Mouse (Mus musculus): ENCODE results near the gene Sufu.
A peak's percentile ranks its signal among the peaks of the same experiment; 100 is the strongest.

The Sufu gene

DNA sequence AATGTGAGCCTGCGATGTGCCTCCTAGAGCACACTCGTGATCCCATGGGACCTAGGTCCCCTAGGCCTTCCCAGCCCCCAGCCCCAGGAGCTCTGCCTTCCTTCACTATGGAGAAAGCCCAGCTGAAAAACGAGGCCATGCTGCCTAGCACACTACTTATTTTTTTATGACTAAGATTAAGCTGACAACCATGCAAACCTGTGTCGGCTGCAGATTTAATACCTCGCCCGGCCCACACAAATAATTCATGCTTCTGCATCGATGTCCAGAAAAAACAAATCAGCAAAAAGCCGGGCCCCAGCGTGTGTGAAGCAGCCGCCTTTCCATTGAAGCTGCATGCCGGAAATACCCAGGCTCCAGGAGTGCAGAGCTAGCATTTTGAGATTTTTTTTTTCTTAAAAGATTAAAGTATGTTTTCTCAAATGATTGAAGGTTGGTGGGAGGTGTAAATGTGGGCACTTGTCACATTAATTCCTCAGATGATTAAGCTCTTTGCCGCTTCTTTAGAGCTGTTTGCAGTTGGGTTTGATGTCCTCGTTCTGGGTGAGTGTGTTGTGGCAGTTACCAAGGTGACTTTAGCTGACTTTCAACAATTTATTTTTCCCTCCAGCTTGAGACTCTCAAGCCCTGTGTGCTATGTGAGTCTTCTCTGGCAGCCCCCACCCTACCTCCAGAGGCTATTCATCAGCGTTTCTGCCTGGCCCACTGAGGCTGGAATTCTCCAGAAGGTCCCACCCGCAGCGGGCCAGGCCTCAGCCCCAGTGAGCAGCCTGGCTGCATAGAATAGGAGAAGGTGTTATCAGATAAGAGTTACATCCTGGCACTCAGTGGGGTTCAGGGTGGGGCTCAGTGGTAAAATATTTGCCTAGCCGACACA is 73.9 kb downstream of the Sufu start:
- no peak for DNase-seq

DNA sequence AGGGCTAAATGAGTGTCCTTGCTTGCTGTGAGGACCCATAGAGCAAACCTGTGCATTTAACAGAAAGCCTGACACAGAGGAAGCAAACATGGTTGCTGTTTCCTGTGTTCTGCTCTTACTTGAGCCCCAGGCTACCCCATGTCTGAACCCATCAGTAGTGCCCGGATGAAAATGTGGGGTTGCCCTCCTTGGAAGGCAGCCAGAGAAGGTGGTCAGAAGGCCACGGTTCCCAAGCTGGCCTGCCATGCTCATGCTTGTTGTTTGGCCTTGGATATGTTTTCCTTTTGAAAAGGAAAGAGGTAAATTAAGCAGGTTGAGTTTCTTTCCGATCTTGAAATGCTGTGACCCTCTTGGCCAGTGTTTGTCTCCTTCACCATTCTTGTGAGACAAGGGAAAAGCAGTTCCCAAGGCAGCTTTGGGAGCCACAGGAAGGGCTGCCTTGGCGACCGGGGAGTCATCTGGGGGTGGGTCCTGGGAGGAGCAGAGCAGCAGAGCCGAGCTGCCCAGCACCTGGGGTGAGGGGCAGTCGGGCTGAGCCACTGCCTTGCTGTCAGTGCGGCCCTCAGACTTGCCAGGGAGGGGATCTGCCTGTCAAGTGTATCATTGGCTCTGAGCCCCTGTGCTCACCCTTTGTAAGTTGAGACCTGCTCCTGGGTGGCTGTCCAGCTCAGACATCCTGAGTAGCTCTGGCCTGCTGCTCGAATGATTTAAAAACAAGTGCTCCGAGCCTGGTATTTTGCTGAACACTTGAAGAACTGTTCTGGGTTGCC is 74.8 kb downstream of the Sufu start:
- no peak for DNase-seq

DNA sequence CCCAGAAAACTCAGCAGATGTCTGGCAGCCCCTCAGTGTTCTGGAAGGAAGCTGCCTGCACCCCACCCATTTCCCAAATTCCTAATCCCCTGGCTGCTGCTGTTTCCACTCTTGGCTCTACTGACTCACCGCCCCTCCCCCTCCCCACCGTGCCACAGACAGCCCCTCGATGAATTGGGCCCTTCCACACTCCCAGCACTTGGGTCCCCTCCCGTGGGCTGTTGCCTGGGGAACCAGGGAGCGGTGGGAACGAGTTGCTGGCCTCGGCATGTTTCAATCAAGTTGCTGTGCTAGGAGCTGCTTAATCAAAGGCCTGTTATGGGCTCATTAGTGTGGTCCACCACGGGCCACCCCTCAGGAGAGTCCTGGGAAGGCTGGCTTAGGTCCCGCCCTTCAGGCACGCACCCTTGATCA is 80.7 kb downstream of the Sufu start:
- no peak for DNase-seq

DNA sequence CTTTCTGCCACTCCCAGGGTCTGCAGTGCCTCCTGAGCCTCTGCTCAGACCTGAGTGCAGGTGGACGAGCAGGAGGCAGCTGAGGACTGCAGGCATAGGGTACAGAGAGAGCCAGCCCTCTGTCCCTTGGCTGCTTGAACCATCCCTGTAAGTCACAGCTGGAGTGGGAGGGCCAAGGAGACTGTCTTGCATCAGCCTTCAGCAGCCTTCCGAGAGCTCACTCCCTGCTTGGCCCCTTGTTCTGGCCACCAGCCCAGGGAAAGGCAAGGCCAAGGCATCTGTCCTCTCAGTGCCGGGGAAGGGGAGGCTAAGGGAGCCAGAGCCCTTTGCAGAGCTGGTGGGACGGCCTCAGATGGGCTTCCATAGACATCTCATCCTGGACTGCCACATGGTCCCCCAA is 81.5 kb downstream of the Sufu start:
- DNase-seq, result no peak

DNA sequence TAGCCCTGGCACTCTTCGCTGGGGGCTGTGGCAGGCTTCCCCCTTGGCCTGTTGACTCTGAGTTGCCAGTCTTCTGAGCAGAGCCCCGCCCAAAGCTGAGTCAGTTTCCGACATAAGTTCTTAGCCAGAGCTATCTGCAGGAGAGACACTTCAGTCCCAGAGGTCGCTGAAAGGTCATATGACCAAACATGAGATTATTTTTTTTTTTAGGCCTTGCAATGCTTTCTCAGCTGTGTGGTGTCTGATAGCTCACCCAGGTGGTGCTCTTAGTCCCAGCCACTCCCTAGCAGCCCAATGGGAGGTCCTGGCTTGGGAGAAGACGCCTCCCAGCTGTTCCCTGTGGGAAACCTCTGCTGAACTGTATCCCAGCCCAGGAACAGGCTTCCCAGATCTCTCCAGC is 82.1 kb downstream of the Sufu start:
- DNase-seq, result no peak

DNA sequence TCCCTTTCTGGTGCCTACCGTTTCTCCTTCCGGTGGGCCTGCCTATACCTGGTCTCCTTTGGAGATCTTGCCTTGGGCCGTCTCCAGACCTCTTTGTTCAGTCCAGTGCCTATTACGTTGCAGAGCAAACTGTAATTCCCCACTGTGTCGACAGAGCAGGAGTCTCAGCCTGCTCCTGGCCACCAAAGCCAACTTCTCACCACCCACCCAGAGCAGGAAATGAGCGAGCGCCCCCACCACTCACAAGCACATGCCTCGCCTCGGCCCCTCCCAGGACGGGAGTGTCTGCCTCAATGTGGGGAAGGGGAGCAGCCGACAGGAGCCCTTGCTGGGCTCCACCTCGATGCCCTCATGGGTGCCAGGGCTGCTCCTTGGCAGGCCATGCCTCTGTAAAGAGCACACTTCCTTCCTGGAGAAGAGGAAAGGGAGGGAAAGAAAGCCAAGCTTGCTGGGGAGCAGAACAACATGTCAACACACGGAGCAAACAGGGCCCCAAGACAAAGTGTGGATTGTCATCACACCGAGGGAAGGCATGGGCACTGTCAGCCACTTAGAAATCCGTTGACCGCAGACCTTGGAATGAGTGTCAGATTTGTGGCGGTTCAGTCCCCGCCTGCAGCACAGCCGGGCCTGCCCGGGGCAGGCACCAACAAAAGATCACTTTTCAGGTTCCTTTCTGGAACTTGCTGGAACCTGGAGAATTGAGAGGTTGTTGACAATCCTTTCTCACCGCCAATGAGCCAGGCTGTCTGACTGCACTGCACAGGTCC is 82.8 kb downstream of the Sufu start:
- DNase-seq, result no peak

DNA sequence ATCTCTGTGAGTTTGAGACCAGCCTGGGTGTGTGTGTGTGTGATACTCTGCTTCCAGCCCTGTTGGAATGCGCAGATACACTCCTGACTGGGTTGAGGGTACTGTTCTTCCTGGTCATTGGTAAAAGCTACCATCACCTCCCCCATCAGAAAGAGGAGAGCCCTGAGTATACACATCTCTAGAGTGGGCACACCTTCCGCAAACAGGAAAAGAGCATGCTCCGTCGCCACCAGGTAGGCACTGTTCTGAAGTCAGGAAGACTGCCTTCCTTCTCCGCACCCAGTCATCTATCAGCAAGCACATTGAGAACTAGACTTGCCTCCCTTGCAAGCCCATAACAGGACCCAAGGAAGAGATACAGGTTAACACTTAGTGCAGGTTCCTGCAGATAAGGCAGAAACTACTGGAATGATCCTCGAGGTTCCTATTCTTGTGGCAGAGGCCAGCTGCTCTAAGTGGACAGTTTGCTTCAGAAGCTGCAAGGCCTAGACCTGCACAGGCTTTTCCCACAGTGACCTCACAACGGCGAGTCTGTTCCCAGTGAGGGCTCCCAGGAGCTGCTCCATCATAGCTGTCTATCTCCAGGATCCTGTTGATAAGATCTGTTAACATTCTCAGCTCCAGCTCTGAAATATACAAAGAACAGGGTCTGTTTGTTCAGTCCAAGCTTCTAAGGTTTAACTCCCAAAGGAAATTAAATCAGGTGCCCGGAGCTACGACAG is 84.1 kb downstream of the Sufu start:
- no peak for DNase-seq

DNA sequence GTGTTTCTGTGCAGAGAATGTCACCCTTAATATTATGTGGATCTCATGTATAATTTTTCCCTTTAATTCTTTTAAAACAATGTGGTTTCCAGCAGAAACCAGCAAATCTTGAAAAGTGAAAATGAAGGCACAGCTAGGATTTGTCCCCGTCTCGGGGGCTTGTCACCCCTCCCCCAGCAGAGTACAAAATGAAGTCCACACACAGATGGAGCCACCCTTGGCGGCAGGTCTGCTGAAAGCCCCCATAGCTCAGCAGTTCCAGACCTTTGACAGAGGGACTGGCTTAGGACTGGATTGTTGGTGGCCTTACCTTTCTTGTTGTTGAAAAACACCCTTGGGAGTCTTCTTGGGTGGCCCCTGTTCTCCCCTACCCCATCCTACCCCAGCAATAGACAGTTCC is 84.7 kb downstream of the Sufu start:
- DNase-seq, result no peak

DNA sequence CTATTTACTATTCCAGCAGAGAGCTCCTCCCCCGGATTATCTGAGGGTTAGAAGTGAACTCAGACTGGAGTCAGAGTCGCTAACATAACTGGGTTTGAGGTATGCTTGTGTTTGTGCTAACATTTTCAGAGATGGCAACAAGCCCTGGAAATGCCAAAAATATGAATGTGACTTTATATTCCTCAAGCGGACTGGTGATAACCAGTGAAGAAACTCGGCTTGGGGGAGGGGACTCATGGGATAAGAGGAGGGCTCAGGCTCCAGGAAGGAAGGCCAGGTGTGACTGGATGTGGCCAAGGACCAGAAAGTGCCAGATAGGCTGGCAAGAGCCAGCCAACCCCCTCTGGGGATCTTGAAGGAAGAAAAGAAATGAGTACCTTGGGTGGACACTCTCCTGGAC is 85.1 kb downstream of the Sufu start:
- DNase-seq, result no peak

DNA sequence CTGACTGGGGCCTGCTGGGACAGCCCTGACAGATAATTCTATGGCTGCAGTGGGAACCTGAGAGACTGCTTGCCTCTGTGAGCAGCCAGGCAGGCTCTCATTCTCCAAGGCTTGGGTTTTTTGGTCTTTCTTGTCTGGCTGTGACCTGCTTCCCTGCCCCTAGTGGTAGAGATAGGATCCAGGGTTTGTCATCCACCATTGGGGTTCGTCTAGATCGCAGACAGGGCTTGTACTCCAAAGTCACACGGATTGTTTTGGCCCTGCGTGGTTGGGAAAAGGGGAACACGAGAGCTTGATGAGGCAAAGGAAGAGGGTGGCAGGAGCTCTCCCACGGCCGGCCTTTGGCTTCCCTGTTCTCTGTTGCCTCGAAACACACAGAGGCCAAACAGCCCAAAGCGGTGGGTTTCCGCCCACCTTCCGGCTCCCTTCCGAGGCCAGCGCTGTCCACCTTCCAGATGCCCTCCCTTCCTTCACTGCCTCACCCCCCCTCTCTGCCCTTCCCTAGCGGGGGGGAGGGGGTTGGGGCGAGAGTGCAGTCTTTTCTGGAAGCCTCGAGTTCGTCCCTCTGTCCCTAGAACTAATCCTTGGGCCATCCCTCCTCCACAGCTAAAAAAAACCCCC is 86.3 kb downstream of the Sufu start:
- peak; percentile 36 for DNase-seq

DNA sequence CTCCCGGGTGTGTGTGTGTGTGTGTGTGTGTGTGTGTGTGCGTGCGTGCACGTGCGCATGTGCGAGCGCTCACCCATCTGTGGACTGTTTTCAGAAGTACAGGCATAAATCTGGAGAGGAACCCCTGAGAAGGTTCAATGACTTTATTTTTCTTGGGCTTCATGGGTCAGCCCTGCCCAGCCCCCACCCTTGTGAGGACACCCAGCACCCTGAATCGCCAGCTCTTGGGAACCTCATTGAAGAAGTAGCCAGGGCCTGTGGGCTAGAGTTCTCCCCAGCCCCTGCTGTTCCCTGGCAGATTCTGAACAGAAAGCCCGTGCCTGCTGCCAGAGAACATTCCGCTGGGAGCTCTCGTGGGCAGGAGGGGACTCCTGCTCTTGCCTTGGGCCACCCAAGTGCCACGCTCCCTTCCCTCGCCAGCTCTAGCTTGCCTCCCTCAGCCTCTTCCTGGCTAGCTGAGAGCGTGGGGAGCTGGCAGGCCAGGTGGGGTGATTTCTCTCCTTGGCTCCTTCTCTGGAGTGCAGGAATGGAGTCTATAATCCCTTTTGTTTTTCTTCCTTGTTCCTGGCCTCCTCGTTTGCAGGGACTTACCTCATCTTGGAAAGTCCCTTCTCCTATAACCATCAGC is 87.1 kb downstream of the Sufu start:
- peak; percentile 44 for DNase-seq

DNA sequence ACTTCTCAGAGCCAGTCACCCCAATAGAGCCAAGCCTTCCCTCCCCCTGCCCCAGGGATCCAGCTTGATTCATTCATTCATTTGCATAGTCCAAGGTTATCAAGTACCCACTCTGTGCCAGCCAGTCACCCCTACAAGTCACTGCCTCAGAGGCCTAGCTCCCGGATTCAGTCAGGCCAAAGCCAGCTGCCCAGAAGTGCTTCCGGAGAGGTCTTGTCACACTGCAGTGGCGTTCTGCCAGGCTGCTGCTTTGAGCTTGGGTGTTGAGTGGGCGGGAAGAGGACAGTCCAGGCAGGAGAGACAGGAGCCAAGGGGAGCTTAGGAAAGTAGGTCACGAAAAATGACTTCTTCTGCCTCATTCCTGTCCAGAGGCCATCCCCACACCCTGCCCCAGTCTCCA is 87.8 kb downstream of the Sufu start:
- DNase-seq, result peak; percentile 59

DNA sequence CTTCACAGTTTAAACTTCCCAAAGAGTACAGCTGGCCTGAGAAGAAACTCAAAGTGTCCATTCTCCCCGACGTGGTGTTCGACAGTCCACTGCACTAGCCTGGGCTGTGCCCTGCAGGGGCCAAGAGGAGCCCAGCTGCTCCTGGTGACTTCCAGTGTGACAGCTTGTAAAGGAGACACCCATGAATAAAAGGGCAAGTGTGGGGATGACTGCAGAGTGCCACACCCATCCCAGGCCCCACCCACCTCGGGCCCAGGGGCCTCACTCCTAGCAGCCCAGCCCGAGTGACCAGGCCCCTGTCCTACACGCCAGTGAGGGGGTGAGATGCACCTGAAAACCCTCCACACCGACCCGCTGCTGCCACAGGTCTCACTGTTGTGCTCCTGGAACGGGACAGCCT is 89.2 kb downstream of the Sufu start:
- no peak for DNase-seq

DNA sequence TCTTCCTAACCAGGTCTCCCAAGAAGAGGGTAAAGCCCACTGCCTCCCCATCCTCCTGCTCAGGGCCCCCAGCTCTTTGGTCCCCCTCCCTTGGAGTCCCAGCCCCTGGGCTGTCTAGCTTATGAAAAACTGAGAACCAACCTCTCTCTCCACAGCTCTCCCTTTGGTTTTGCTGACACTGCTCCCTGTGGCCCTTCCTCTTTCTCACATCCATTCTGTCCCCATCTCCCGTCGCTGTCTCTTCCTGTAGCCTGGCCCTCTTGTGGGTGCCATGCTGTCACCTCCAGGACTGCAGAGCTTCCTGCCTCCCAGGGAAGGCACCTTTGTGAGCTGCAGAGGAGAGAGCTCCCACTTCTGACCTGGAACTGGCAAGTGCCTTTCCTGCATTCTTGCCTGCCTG is 90.0 kb downstream of the Sufu start:
- DNase-seq, result no peak

DNA sequence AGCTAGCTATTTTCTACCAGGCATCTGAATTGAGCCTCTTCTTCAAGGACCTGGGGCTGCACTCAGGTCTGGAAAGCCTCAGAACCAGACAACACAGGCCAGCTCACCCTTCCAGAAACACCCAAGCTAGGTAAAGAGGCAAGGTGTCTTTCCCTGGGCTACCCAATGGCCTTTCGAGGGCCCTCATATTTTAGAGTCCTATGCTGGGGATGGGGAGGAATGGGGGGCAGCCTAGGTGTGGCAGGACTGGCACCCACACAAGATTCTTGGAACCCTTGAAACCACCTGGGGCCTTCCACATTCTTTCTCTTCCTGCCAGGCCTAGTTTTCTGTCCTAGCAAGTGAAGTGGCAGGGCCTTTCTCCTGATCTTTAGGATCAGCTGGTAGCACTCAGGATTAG is 92.8 kb downstream of the Sufu start:
- DNase-seq, result no peak

DNA sequence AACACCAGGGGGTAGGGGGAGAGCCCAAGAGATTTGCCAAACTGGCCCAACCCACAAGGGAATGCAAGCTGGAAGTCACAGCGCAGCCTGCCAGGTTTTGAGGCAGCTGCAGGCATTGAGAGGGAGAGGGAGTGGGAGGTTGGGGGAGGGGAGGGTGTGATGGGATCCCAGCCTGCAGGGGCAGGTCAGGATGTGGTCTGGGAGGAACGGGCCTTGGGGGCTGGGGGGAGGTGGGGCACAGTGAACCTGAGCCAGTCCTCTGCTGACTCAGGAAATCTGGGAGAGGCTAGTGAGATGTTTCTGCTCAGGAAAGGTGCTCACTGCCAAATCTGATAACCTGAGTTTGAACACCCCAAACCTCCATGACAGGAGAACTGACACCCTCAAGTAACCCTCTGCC is 93.9 kb downstream of the Sufu start:
- no peak for DNase-seq

DNA sequence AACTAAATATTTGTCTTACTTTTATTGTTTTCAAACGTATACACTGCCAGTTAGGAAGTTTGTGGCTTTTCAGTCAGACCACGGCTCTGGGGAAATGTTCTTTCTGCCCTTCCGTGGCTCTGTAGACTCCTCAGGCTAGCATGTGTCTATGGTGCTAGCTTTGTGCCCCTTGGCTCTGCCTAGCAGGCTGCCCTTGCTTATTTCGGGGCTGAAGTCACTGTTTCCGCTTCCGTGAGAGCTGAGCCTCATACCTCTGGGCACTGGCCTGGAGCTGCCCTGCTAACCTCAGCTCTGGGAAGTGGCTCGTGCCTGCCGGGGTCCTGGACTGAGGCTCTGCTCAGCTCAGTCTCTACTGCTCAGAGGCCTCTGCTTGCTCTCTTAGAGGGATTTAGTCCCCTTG is 98.4 kb downstream of the Sufu start:
- no peak for DNase-seq

DNA sequence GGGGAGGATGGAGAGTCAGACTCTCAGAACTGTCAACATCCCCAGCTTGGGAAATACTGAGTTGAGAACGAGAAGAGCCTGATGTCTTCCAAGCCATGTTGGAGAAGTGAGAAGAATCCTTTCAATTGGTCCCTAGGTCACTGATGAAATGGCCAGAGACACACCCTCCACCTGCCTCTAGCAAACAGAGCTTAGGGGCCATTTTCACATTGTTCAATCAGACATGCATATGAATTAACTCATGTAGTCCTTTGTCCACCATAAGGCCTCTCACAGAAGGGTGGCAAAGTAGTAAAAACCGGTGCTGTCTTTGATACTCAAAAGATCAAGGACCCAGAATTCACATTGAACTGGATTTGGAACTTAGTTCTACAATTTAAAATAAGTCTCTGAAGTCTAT is 100.5 kb downstream of the Sufu start:
- no peak for DNase-seq

DNA sequence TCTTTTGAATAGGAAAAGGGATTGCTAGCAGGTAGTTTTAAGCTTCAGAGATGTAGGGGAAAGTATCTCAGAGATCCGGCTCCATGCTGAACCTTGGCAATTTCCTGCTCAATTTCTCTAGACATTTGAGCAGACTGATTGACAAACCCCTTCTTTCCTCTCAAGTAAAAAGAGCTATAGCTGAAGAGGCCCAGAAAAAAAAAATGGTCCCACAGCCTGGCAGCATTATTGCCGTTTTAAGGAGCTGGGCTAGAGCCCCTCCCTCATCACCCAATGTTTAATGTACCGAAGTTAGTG is 102.8 kb downstream of the Sufu start:
- DNase-seq, result no peak

DNA sequence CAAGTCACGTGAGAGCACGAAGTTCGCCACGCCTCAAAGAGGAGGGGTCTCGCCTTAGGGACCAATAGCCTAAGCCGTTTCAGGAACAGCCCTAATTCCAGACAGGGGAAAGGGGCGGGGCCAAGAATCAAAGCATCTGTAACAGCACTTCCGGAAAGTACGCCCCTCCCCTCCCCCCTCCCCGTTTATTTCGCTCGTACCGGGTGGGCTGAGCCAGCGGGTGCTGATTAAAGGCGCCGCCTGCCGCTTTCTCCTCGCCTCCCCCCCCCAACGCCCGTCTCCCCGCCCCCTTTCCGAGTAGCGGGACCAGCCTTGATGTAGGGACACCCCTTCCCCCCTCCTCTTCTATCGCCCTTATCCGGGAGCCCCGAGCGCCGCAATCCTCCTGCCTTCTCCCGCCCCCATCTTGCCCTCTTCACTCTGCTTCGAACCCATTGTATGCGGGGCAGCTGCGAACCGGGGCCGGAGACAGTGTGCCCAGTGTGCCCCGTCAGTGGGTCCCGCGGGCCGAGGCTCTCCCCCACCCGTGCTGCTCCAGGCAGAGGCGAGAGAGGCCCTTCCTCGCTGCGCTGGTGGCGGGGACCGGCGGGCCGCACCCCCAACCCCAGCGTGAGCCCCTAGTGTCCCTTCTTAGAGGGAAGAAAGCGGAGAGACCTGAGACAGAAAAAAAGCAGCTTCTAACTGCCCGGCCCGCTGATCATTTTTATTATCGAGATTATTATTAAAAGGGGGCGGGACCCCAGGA is 103.3 kb downstream of the Sufu start:
- DNase-seq, result peak; percentile 99

DNA sequence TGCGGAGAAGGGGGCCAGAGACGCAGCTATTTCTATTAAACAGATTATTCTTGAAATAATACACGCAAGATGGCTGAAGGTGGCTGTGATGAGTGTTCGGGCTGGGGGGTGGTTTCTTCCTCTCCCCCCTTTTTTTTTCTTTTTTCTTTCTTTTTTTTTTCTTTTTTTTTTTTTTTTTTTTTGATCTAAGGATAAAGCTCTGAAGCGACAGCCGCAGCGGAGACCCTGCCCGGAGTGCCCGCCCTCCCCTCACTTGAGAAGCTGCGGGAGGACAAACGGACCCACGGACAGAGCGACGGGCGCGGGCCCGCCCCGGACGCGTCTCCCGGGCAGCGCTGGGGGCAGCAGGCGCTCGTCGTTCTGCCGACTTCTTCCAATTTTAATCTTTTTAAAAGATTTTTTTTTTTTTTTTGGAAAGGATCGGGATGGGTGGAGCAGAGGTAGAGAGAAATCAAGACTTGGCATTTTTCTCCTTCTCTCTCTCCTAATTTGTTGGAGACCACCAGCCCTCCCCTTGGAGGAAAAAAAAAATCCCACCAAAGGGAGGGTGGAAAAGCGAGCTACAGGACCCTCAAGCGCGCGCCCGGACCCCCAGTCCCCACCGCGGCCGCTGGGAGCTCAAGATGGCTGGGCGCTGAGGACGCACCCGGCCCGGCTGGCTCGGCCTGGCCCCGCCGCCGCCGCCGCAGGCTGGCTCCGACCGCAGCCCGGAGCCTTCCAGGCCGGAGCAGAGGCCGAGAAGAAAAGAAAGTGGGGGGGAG is 104.1 kb downstream of the Sufu start:
- peak; percentile 77 for DNase-seq
